Mouse (Mus musculus) CH12.LX (cell line): ENCODE data around the gene Cldn12.

Experiments
- CTCF ChIP-seq, 2 experiments: IDR thresholded peaks in 1 of 2; conservative IDR thresholded peaks in 1 of 2; 2 replicates each; pipeline ENCODE4 v1.5.1; 2011 to 2012; ENCODE audit warnings: low read depth in 2 of 2, low read length in 2 of 2, improper control_type of control experiment in 1 of 2, inconsistent platforms in 1 of 2, mild to moderate bottlenecking in 1 of 2, moderate library complexity in 1 of 2
- HCFC1 ChIP-seq: IDR thresholded peaks from 2 replicates; pipeline ENCODE4 v1.6.1; 2012; ENCODE audit warnings: low read depth, mild to moderate bottlenecking, inconsistent platforms, low read length, improper control_type of control experiment
- ZNF384 ChIP-seq: IDR thresholded peaks from 2 replicates; pipeline ENCODE4 v1.6.1; 2012; ENCODE audit warnings: low read depth, low read length, improper control_type of control experiment, inconsistent platforms

- no peak for TF ChIP-seq CTCF (conservative IDR thresholded peaks at IDR 0.05 in 1 of 2, IDR thresholded peaks at IDR 0.05 in 1 of 2; ENCODE audit: low read depth in 2 of 2, low read length in 2 of 2)
- TF ChIP-seq ZNF384, result no peak
- TF ChIP-seq HCFC1, result no peak
Observed at GRCm38 (mm10) chr5:5536131-5536530, 21.4 kb upstream of the Cldn12 start.
